Mouse (Mus musculus) retina, embryonic 14.5 days (tissue): ENCODE measurements around the gene Wasf2.

Experiments
- DNase-seq: peaks from one replicate; pipeline ENCODE4 v3.0.0-alpha.2; 2015; ENCODE audit warnings: low spot score

Gene Wasf2

DNA sequence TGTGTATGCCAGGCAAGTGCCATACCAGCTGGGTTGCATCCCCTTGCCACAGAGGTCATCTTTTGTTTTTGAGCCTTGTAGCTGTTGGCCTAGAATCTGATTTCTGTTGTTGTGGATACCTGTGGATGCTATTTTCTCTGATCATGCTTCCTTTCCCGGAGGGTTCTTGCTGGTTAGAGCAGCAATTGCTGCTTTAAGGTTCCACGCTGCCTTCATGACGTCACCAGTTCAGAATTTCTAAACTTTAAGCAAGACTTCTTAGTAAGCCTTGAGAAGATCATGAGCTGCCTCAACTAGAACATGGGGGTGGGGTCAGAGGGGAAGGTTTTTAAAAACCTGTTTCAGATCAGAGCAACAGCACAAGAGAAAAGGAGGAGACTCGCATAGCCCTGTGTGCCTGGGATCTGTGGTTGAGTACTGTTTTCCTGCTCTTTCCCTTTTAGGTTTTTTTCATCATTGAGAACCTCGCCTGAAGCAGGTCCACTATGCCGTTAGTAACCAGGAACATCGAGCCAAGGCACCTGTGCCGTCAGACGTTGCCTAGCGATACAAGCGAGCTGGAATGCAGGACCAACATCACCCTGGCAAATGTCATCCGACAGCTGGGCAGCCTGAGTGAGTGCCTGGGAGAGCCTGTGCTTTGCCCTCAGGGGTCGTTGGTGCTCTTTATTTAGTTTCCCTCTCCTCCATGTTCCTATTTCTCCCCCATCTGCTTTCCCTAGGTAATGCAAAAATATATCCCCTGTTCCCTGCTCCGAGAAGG, 45.9 kb downstream of the Wasf2 start:
- DNase-seq: peak; percentile 38

DNA sequence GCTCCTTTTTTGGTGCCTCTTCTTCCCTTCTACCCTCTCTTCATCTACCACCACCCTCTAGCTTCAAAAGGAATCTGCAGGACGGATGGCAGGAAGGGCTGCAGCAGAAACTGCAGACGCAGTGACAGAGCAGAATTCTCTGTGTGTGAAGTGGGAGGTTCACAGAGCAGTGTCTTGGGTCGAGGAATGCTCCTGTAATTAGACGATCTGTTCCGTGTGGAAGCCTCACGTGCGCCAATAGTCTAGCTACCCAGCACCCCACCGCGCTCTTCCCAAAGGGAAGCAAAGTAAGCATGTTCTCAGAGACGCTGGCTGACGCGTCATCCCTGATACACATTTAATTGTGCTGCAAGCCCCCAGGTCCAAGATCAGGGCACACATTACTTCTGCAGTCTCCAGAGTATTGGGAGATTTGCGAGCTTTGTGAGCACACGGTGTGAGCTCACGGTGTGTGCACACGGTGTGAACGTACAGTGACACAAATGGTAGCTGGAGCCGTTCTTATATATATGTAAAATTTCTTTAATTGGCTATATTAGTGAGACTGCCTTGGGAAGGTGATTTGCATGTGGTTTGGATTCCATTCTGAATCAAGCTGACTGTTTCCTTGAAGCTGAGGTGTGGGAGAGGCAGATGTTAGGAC, 46.6 kb downstream of the Wasf2 start:
- DNase-seq: no peak

- no peak for DNase-seq
These were observed 48.0 kb downstream of the Wasf2 start for GRCm38 (mm10) chr4:133178305-133178704.

GRCm38 (mm10) chr4:133179258-133179657, 49.0 kb downstream of the Wasf2 start:
- no peak for DNase-seq

DNA sequence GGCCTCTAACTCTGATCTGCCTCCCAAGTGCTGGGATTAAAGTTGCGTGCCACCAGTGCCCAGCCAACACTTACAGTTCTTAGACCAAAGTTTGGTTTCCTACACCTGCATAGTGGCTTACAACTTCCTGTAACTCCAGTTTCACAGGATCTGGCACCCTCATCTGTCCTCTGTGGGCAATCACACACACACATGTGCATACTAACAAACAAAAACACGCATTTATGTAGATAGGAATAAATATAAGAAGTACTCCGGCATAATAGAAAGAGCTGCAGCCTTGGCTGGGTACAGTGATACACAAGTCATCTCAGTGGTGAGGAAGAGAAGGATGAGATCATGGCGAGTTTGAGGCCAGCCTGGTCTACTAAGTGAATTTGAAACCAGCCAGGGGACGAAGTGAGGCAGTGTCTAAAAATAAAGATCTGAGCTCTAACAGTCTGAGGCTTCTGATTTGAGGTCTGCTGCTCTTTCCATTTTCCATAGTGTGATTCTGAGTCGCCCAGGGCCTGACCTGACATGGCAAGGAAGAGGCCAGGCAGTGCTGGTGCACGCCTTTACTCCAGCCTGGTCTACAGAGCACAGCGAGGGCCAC, 52.2 kb downstream of the Wasf2 start:
- DNase-seq: no peak

- no peak for DNase-seq
These were observed 54.0 kb downstream of the Wasf2 start for GRCm38 (mm10) chr4:133184031-133184897.

DNA sequence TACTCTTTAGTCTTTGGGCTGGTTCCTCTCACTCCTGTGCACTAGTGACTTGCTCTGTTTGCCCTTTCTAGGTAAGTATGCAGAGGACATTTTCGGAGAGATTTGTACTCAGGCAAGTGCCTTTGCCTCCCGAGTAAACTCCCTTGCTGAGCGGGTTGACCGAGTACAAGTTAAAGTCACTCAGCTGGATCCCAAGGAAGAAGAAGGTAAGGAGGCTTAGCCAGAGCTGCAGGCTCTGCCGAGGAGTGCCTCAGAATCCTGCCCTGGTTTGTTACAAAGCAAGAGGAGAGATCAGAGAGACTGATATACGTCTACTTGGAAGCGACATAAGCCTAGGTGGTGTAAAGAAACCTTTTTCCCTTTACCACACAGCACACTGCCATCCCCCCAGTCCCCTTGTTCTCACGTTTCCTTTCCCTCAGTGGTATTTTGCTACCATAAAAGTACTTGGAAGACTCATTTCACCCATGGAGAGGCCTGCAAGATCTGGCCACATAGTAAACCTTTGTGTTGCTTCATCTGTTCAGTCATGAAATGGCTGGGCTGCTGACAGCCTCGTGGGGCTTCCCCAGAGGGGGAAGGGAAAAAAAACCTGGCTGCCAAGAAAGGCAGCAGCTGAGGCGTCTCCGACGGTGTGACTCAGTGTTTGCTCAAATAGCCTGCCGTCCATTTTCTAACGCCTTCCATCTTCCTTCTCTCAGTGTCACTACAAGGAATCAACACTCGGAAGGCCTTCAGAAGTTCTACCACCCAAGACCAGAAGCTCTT, 54.8 kb downstream of the Wasf2 start:
- DNase-seq: no peak

DNA sequence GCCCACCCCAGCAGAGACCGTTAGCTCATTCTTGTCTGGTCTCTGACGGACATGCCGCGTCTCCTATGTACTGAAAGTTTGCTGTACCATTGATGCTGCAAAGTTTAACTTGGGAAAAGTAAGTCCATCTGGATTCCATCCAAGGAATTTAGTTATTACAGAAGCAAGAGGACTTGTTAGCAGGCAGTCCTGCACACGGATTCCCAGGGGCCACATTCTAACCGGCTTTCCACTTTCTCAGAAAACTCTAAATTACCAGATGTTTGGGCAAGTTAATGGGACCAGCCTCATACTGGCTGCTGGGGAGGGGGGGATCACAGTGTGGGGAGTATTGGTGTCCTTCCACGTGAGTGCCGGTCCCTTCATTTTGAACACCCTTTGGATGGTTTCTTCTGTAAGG, 55.6 kb downstream of the Wasf2 start:
- DNase-seq: no peak

DNA sequence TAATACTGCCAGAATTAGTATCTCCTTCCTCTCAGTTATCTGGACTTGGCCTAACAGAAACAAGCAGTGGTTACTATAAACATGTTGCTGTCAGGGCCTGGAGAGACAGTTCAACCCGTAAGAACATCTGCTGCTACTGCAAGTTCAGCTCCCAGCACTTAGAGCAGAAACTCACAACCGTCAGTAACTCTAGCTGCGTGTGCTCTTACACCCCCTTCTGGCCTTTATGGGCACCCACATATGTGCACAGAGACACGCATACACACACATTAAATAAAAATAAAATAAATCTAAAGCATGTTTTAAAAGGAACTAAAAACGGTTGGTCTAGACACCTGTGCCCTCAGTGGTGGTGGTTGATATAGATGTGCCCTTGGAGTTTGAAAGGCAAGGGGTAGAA, 56.6 kb downstream of the Wasf2 start:
- no peak for DNase-seq

DNA sequence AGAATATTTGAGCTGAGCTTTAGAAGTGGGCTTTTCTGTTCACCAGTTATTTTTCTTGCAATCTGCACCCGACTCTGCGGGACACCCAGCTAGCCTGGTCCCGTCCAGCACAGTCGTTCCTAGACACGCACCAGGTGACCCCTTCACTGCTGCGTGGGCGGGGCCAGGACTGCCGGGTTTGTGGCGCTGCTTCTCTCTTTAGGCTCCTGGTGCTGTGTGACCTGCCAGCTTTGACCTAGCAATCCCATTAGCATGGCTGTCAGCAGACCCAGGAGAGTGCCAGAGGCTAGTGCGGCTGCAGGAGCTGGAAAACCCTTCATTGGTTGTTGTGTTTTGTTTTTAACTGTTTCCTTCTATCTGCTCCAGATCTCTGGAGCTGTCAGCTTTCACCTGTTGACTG, 59.1 kb downstream of the Wasf2 start:
- no peak for DNase-seq

DNA sequence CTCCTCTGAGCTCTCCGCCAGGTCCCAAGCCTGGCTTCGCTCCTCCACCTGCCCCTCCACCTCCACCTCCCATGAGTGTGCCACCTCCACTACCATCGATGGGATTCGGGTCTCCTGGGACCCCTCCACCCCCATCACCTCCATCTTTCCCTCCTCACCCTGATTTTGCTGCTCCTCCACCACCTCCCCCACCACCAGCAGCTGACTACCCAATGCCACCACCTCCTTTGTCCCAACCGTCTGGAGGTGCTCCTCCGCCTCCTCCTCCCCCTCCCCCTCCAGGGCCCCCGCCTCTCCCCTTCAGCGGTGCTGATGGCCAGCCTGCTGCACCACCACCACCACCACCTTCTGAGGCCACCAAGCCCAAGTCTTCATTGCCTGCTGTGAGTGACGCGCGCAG, 64.2 kb downstream of the Wasf2 start:
- no peak for DNase-seq

- DNase-seq: no peak
These were observed 64.7 kb downstream of the Wasf2 start for GRCm38 (mm10) chr4:133195014-133195413.

GRCm38 (mm10) chr4:133196136-133196535, 65.8 kb downstream of the Wasf2 start:
- no peak for DNase-seq

DNA sequence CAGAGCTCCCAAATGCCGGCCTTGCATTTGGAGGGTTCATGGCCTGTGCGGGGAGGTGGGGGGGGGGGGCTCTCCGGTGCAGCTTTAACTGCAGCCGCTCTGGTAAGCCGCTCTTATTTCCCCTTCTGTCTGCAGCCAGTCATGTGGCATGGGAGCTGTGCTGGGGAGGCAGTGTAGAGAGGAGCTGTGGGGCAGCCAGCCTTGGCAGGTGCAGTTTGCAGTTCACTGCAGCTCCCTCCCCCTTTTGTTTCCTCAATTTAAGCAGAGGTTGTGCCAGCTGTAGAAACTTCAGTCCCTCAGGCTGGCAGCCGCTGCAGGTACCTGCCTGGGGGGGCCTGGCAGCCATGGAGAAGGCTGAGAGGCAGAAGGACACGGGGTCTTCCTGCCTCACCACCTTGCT, 66.5 kb downstream of the Wasf2 start:
- no peak for DNase-seq

DNA sequence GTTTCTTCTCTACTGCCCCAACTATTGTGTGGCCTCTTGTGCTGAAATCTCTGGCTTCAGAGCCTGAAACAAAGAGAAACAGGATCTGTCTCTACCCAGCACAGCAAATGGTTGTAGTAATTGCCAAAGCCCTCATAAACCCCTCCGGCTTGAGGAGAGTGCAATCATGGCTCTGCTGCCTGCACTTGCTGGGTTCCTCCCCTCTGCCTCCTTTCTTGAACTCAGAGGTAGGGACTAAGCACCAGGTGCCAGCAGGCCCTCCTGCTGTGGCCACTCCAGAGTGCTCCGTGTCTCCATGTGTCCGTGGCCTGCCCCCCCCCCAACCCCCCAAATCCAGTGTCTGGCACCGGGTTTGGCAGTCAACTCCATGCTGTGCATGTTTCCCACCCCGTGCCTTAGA, 67.0 kb downstream of the Wasf2 start:
- no peak for DNase-seq

GRCm38 (mm10) chr4:133197801-133198286, 67.5 kb downstream of the Wasf2 start:
- peak; percentile 73 for DNase-seq

- peak; percentile 73 for DNase-seq
These were observed 68.3 kb downstream of the Wasf2 start for GRCm38 (mm10) chr4:133198337-133199180.

GRCm38 (mm10) chr4:133199743-133200142, 69.4 kb downstream of the Wasf2 start:
- DNase-seq: no peak

DNA sequence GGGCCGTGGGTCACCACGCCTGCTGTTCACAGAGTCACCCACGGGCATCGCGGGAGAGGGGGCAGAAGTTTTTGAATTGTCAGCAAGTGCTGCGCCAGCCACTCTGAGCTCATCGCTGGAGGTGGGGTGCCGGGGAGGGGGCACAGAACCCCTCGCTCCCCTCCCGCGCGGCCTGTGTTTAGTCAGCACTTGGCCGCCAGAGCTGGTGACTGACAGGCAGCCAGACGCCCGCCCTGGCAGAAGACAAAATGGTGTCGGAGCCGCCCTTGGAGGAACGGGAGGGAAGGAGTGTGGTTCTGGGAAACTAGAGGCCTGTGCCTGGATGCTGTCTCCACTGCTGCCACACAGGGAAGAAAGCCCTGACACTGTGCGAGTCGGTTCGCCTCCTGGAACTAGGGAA, 70.0 kb downstream of the Wasf2 start:
- no peak for DNase-seq

DNA sequence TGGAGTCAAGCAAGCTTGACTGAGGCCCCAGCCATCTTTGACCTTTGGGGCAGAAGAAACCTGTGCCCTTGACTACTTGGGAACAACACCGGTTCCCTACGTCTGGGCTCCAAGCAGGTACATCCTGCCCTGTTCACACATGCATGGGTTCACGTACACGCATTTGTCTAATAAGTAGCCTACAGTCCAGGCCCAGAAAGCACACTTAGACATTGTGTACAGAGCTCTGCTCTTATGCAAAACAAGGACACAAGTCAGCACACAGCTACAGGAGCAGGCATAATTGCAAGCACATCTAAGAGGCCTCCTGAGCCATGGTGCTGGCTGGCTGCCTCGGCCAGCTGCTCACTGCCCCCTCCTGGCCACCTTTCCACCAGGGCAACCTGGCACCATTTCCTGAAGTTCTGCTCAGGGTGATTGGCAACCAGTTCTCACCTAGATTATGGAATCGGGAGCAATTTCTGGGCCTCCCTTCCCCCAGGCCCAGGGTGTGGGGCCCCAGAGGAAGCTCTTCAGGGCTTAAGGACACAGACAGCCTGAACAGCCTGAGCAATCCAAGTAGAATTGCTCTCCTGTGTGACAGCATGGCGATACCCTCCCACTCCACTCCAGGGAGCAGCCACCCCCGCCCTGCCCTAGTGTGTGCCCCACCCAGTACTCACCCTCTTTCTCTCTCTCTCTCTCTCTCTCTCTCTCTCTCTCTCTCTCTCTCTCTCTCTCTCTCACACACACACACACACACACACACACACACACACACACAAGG, 70.9 kb downstream of the Wasf2 start:
- peak; percentile 67 for DNase-seq
